Mouse (Mus musculus) liver, embryonic 11.5 days (tissue): ENCODE data around the gene Crygb. TPM values are rescaled to one million over a fixed set of nuclear protein-coding genes. Genes with fewer than 3 reads are reported as not detected.

ENCODE experiments used
- ATAC-seq: fragments of 200-750 bp; cut with Nextera tagmentation; replicated peaks from 2 replicates; pipeline ENCODE4 v1.8.0; 2017; ENCODE audit warnings: moderate number of reproducible peaks, mild to moderate bottlenecking, moderate TSS enrichment, moderate library complexity; ENCODE audit not compliant: low FRiP score
- DNase-seq: peaks from one replicate; pipeline ENCODE4 v3.0.0-alpha.2; 2017; ENCODE audit warnings: low spot score
- H3K27ac ChIP-seq: fragments of 300-500 bp; sonication (generic); 2 replicates; pipeline ENCODE4 v1.5.1; 2014; ENCODE audit warnings: mild to moderate bottlenecking, low read depth, low read length, control low read depth
- H3K27me3 ChIP-seq: fragments of 300-500 bp; sonication (generic); replicated peaks from 2 replicates; pipeline ENCODE4 v1.6.1; 2014; ENCODE audit warnings: low read length, mixed read lengths; ENCODE audit not compliant: control insufficient read depth, insufficient read depth
- H3K36me3 ChIP-seq: fragments of 300-500 bp; sonication (generic); 2 replicates; pipeline ENCODE4 v1.6.1; 2014; ENCODE audit warnings: mild to moderate bottlenecking, low read length, moderate library complexity, mixed read lengths; ENCODE audit not compliant: control insufficient read depth, insufficient read depth
- H3K4me1 ChIP-seq: fragments of 300-500 bp; sonication (generic); replicated peaks from 2 replicates; pipeline ENCODE4 v1.6.1; 2014; ENCODE audit warnings: low read length, mixed read lengths; ENCODE audit not compliant: control insufficient read depth, insufficient read depth
- H3K4me2 ChIP-seq: fragments of 300-500 bp; sonication (generic); 2 replicates; pipeline ENCODE4 v1.6.1; 2014; ENCODE audit warnings: mild to moderate bottlenecking, control low read depth, moderate library complexity
- H3K4me3 ChIP-seq: fragments of 300-500 bp; sonication (generic); 2 replicates; pipeline ENCODE4 v1.5.1; 2014; ENCODE audit warnings: low read depth, low read length, control low read depth
- H3K9ac ChIP-seq: fragments of 300-500 bp; sonication (generic); 2 replicates; pipeline ENCODE4 v1.6.1; 2014; ENCODE audit warnings: low read depth, low read length, control low read depth
- H3K9me3 ChIP-seq: fragments of 300-500 bp; sonication (generic); 2 replicates; pipeline ENCODE4 v1.6.1; 2016; ENCODE audit warnings: low read length, inconsistent platforms, mixed read lengths; ENCODE audit not compliant: control insufficient read depth
- WGBS: fragments of 180-500 bp; shearing (Covaris S2); extraction: QIAGEN DNeasy Blood & Tissue Kit; methylation state at CpG from one replicate; pipeline ENCODE4 v1.1.7; 2014; 5-methylcytosine and 5-hydroxymethylcytosine counted together
- polyA plus RNA-seq: library from polyadenylated mRNA; unstranded; fragments of >200 nt; fragmentation: Nextera tagmentation; extraction: Ambion mirVana; gene quantifications from 2 replicates; pipeline ENCODE4 v1.2.1, GENCODE M21; 2014

Crygb gene
- polyA plus RNA-seq, 1 experiment from 2014 or later: not detected

DNA sequence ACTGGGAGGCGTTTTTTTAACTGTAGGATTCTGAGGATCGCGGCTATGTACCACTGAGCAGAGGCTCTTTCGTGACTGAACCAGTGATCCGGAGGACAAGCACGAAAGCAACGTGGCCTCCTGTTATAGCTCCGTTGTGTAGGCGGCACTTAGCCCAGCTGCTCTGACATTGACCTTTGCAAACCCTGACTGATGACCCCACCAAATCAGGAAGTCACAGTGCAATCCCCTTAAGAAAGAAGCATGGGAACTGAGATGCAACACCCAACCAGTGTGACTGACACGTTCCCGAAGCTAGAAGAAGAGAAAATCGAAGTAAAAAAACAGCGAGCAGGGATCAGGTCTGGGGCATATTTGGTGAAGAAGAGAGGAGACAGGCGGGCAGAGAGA is 30.7 kb upstream of the Crygb start:
- ATAC-seq: peak; percentile 17; the same call in 1 of the 2 replicates
- 48% methylated on average over 14 of the region's 14 CpGs for WGBS
- Histone ChIP-seq H3K4me2 (peak overlapping the region; percentile 50), H3K4me3 (no peak overlapping the region), H3K27ac (no peak overlapping the region; the same call in 1 of the 2 replicates), H3K4me1 (no peaks in the 10 kb centered on the region), H3K9ac (0 out of 2 replicates have a peak overlapping the region, but pooled peaks have one; percentile 9), H3K9me3 (no peaks in the 10 kb centered on the region), H3K27me3 (no peaks in the 10 kb centered on the region), H3K36me3 (no peaks in the 10 kb centered on the region)
- no peak for DNase-seq

DNA sequence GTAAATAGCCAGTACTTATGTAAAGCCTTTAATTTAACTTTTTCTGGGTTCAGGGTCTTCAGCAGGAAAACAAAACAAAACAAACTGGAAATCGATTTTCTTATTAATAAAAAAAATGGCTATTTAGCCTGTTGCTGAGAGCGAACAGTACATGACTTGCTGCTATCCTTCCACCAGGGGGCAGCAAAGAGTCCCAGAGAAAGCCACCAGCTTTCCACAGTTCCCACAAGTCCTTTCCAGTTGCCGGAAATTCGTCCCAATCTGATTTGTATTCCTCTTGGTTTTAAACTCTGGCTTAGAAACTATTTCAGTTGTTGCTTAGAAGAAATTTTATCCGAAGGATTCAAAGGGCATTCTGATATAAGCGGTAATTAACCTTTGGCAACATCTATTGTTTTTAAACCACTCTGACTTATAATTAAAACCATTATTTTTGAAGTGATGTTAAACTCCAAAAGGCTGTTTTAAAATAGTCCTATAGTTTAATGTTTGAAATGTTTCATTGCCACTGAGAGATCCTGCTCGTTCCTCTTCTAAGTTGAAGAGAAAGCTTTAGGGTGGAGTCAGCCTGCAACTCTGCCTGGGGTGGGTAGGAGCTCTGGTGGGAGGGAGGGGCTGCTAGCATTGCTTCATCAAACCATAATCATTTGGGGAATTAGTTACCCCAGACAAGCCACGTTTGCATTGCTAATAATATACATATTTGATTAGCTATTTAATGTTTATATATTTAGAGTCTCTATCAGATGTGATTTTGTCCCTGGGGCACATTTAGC is 30.1 kb upstream of the Crygb start:
- no peak for DNase-seq

DNA sequence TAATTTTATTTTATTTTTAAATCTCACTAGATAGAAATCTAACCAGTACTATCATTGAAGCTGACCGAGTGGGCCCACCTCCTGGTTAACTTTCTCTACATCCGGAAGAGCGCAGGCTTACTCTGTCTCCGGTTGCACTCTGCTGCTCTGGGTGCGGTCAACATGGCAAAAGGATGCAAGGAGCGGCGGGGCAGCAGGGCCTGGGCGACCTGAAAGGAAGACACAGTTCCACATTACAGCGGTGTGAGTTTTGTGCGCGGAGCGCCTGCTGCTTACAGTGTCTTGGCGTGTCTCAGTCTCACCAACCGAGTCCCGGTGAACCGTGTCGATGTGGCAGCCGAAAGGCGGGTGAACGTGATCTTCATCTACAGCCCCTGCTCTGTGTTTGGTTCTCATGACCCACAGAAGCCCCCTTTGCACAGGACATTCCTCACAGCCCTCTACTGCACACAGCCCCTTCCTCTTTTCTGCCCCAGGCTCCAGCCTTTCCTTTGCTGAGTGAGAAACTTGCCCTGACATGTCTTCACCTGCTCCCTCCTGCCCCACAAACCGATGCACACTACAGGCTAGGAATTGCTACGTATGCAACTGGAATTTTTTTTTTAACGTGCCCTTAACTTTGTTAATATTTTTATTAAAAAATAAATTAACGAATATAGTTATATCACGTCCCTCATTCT is 27.8 kb upstream of the Crygb start:
- Histone ChIP-seq H3K27me3 (no peaks in the 10 kb centered on the region), H3K9ac (no peak overlapping the region), H3K4me3 (no peak overlapping the region), H3K36me3 (no peaks in the 10 kb centered on the region), H3K4me2 (peak overlapping the region; percentile 27; the same call in 1 of the 2 replicates), H3K4me1 (no peaks in the 10 kb centered on the region), H3K27ac (no peak overlapping the region), H3K9me3 (no peaks in the 10 kb centered on the region)
- 60% methylated on average over 25 of the region's 25 CpGs for WGBS
- no peak for DNase-seq
- ATAC-seq: no peak

More for the DNA sequence above, 30.1 kb upstream of the Crygb start:
- no peaks in the 10 kb centered on the region for H3K27me3 ChIP-seq
- WGBS: 11% methylated on average over 8 of the region's 8 CpGs
- H3K27ac ChIP-seq: no peak overlapping the region; the same call in 1 of the 2 replicates
- ATAC-seq: peak; percentile 57
- H3K36me3 ChIP-seq: no peaks in the 10 kb centered on the region
- H3K4me3 ChIP-seq: no peak overlapping the region
- 0 out of 2 replicates have a peak overlapping the region, but pooled peaks have one; percentile 9 for H3K9ac ChIP-seq
- H3K4me1 ChIP-seq: no peaks in the 10 kb centered on the region
- H3K4me2 ChIP-seq: peak overlapping the region; percentile 50
- H3K9me3 ChIP-seq: no peaks in the 10 kb centered on the region

DNA sequence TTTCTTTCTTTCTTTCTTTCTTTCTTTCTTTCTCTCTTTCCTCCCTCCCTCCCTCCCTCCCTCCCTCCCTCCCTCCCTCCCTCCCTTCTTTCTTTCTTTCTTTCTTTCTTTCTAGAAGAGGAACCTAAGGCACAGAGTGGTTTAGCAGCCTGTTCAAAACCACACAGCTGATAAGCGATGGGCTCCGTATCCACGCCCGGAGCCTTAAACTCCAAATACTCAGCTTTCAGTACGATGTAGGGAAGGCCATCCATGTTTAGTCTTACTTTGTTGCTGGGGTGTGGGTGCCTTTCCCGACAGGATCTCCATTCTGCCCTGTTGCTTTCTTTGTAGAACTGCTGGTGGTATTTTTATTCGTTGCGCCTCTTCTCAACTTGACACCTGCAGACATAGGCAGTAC is 27.1 kb upstream of the Crygb start:
- ATAC-seq: no peak
- Histone ChIP-seq H3K4me3 (no peak overlapping the region), H3K36me3 (no peaks in the 10 kb centered on the region), H3K4me2 (no peak overlapping the region), H3K4me1 (no peaks in the 10 kb centered on the region), H3K9ac (no peak overlapping the region), H3K9me3 (no peaks in the 10 kb centered on the region), H3K27ac (no peak overlapping the region), H3K27me3 (no peaks in the 10 kb centered on the region)
- no peak for DNase-seq
- WGBS: 59% methylated on average over 8 of the region's 8 CpGs

DNA sequence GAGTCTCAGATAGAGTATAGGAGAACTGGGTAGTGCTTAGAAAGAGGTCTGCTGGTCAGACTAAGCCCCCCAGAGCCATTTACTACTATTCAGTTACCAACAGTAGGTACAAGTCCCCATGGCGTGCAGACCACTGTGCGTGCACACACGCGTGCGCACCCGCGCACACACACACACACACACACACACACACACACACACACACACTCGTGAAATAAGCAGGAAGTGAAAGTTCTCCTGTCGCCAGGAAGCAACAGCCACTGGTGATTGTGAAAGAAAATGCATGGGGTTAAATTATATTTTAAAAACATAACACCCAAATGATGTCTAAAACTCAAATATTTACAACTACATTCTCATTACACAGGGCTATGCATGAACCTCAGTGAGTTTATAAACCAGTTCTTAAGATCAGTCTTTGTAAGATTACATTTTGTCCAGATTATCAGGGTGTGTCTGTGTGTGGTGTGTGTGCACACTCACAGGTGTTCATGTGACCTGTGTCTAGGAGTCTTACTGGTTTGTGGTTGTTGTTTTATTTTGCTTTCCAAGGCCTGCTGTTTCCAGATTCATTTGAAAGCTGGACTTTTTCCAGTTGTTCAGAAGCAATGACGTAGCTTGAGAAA is 25.7 kb upstream of the Crygb start:
- no peak for ATAC-seq

DNA sequence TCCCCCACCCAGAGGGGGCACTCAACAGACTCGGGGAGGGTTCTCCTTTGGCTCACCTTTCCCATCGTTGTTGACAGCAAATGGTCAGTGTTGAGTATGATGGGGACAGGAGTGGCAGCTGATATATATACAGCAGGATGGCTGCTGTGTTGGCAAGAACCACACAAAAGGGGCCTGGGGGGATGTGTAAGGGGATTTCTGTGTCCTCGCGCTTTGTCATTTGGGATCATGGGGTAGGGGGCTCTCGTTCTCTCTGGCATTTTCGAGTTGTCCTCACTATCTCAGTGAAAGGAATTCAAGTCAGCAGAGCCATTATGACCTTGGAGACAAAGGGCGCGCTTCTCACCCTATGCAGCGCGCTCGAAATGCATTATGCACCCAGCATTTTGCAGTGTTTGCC is 21.2 kb upstream of the Crygb start, which contains the start of gene Cryga:
Gene Cryga (minus strand): TSS at position 101 of the 400 bp plus-strand sequence.
- DNase-seq: no peak
- ATAC-seq: no peak
- no peak within 1 kb of the TSS for H3K9ac ChIP-seq
- H3K4me2 ChIP-seq: no peak within 1 kb of the TSS
- no peaks in the 10 kb centered on the region for H3K27me3 ChIP-seq
- no peaks in the 10 kb centered on the region for H3K9me3 ChIP-seq
- H3K36me3 ChIP-seq: no peaks in the 10 kb centered on the region
- H3K4me3 ChIP-seq: no peak within 1 kb of the TSS
- no peak within 1 kb of the TSS for H3K27ac ChIP-seq
- 79% methylated on average over 11 of the region's 11 CpGs for WGBS
- H3K4me1 ChIP-seq: no peaks in the 10 kb centered on the region

More for the DNA sequence above, 25.7 kb upstream of the Crygb start:
- Histone ChIP-seq H3K4me1 (no peaks in the 10 kb centered on the region), H3K4me3 (no peak overlapping the region), H3K36me3 (no peaks in the 10 kb centered on the region), H3K27ac (no peak overlapping the region), H3K27me3 (no peaks in the 10 kb centered on the region), H3K9me3 (no peaks in the 10 kb centered on the region), H3K4me2 (no peak overlapping the region), H3K9ac (no peak overlapping the region)
- no peak for DNase-seq
- WGBS: 87% methylated on average over 10 of the region's 10 CpGs

DNA sequence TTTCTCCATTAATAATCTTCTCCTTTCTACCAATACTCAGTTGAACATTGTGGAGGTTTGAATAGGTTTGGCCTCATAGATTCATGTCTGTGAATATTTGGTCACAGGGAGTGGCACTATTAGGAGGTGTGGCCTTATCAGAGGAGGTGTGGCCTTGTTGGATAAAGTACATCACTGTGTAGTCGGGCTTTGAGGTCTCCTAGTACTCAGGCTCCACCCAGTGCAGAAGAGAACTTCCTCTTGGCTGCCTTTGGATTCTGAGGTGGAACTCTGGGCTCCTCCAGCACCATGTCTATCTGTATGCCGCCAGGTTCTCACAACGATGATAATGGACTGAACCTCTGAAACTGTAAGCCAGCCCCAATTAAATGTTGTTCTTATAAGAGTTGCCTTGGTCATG is 14.9 kb upstream of the Crygb start:
- WGBS: 69% methylated on average over 3 of the region's 3 CpGs
- Histone ChIP-seq H3K36me3 (no peaks in the 10 kb centered on the region), H3K27me3 (no peaks in the 10 kb centered on the region), H3K4me2 (no peak overlapping the region), H3K27ac (no peak overlapping the region), H3K4me1 (no peaks in the 10 kb centered on the region), H3K9ac (no peak overlapping the region), H3K4me3 (no peak overlapping the region), H3K9me3 (no peaks in the 10 kb centered on the region)
- DNase-seq (no peak), ATAC-seq (no peak)

DNA sequence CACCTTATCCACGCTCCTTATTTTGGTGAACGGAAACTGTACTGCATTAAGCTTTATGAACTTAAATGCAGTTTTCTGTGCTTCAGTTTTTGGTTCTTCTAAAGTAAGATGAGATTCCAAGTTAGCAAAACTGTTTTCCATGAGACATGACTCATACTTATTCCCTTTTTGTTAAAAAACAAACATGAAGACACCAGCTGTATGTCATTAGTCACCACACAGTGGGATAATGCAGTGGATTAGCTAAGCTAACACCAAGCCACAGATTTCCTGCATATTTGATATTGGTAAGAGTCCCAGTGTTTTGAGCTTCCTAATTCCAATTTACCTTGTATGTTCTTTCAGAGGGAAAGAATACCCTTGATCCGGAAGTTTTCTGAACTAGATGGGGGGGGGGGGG is 9.5 kb upstream of the Crygb start:
- H3K27me3 ChIP-seq: no peaks in the 10 kb centered on the region
- DNase-seq (no peak), ATAC-seq (no peak)
- no peak overlapping the region for H3K9ac ChIP-seq
- H3K27ac ChIP-seq: no peak overlapping the region
- H3K4me3 ChIP-seq: no peak overlapping the region
- 92% methylated on average over 3 of the region's 3 CpGs for WGBS
- no peaks in the 10 kb centered on the region for H3K4me1 ChIP-seq
- no peak overlapping the region for H3K4me2 ChIP-seq
- H3K36me3 ChIP-seq: no peaks in the 10 kb centered on the region
- no peaks in the 10 kb centered on the region for H3K9me3 ChIP-seq
